Mouse (Mus musculus): ENCODE measurements around the gene Npas1. TPM values are rescaled to one million over a fixed set of nuclear protein-coding genes. Genes with fewer than 3 reads are reported as not detected.

Npas1 gene
- polyA plus RNA-seq, 1 experiment from 2014 or later = 0.12 TPM

DNA sequence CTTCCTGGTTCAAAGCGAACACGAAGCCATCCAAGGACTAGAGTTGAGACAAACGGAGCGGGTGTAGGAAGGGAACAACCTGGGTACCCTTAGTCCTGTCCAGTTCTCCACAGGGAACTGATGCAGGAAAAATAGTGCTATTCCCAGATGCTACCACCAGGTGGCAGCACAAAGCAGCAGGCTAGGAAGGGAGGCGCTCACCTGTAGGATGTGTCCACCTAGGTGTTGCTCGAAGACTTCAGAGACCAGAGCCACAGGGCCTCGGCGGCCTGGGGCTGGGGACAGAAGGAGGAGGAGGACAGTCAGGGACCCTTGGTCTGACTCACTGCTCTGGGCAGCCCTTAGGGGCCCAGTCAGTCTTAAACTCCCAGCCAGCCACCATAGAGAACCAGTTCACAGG is 12.4 kb downstream of the Npas1 start:
- Histone ChIP-seq H3K4me3 (ENCODE audit: low read depth, low read length) (no peak overlapping the region), H3K9ac (ENCODE audit: low read depth, low read length) (no peak overlapping the region), H3K27me3 (ENCODE audit: control insufficient read depth, insufficient read depth, low read depth, low read length) (peaks cover 9% of the 10 kb centered on the region; the same call in 1 of the 2 replicates), H3K4me2 (ENCODE audit: low read depth, low read length) (no peak overlapping the region), H3K36me3 (ENCODE audit: control insufficient read depth, insufficient read depth) (no peaks in the 10 kb centered on the region), H3K9me3 (replicated peaks; ENCODE audit: control insufficient read depth, low read length) (no peaks in the 10 kb centered on the region), H3K4me1 (ENCODE audit: control insufficient read depth, low read depth, low read length) (no peaks in the 10 kb centered on the region), H3K27ac (ENCODE audit: low read length) (no peak overlapping the region)
- peak; percentile 39 for ATAC-seq (ENCODE audit: low read depth)
- WGBS (ENCODE audit: insufficient replicate concordance) = 4% methylated on average over 8 of the region's 8 CpGs

DNA sequence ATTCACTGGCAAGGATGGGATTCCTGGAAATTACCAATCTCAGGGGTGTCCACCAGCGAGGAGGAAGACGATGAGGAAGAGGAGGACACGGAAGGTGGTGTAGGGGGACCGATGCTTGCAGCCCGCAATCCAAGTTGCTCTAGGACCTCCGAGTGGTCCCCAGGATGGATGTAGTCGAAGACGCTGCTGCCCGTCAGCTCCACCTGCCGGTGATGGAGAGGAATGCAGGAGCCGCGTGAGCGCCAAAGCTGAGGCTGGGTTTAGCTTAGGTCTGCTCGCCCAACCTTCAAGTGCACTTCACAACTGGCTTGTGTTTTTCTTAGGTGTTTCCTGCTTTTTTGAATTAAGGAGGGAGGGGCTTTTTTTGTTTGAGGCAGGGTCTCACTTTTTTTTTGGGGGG is 14.3 kb downstream of the Npas1 start:
- no peak for ATAC-seq (ENCODE audit: low read depth)
- Histone ChIP-seq H3K4me1 (ENCODE audit: control insufficient read depth, low read depth, low read length) (no peaks in the 10 kb centered on the region), H3K9me3 (replicated peaks; ENCODE audit: control insufficient read depth, low read length) (no peaks in the 10 kb centered on the region), H3K4me3 (ENCODE audit: low read depth, low read length) (no peak overlapping the region), H3K9ac (ENCODE audit: low read depth, low read length) (no peak overlapping the region), H3K4me2 (ENCODE audit: low read depth, low read length) (no peak overlapping the region), H3K27ac (ENCODE audit: low read length) (no peak overlapping the region), H3K27me3 (ENCODE audit: control insufficient read depth, insufficient read depth, low read depth, low read length) (peaks cover 9% of the 10 kb centered on the region; the same call in 1 of the 2 replicates), H3K36me3 (ENCODE audit: control insufficient read depth, insufficient read depth) (no peaks in the 10 kb centered on the region)
- under 1% methylated on average over 14 of the region's 14 CpGs for WGBS (ENCODE audit: insufficient replicate concordance)

DNA sequence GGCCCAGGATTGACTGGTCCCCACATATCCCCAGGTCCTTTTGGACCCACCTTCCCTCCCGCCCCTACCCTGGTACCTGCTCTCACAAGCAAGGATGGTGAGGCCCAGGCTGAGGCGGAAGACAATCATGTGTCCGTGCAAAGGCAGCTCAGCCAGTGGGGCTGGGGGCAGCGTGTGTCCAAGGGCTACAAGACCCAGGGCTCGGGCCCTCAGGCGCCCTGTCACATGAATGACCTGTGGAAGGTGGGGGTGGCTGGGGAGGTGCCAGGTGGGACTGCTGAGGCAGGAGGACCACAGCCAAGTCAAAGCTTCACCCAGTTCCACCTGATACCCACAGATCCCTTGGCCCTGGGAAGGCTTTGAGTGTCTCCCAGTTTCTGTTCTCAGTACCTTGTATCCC is 15.8 kb downstream of the Npas1 start:
- Histone ChIP-seq H3K27me3 (ENCODE audit: control insufficient read depth, insufficient read depth, low read depth, low read length) (peaks cover 9% of the 10 kb centered on the region; the same call in 1 of the 2 replicates), H3K9ac (ENCODE audit: low read depth, low read length) (no peak overlapping the region), H3K4me2 (ENCODE audit: low read depth, low read length) (no peak overlapping the region), H3K4me1 (ENCODE audit: control insufficient read depth, low read depth, low read length) (no peaks in the 10 kb centered on the region), H3K9me3 (replicated peaks; ENCODE audit: control insufficient read depth, low read length) (no peaks in the 10 kb centered on the region), H3K36me3 (ENCODE audit: control insufficient read depth, insufficient read depth) (no peaks in the 10 kb centered on the region), H3K27ac (ENCODE audit: low read length) (no peak overlapping the region), H3K4me3 (ENCODE audit: low read depth, low read length) (no peak overlapping the region)
- 66% methylated on average over 6 of the region's 6 CpGs for WGBS (ENCODE audit: insufficient replicate concordance)
- no peak for ATAC-seq (ENCODE audit: low read depth)

DNA sequence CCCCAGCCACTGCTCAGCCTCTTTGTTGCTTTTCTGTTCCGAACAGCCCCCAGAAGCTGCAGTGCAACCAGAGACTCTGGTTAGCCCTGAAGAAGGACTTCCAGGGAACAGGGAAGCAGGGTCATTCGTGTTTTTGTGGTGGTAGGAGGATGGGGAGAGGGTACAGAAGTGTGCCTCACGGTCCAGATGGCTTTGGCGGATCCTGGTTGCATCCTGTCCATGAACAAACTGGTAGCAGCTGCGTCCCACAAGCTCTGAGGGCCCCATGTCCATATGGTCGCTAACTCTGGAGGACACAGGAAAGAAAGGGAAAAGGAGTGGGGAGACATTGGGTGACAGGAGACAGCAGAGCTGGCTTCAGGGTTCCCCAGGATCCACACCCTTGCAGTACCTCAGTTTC is 16.4 kb downstream of the Npas1 start:
- WGBS (ENCODE audit: insufficient replicate concordance) = 53% methylated on average over 6 of the region's 6 CpGs
- no peak overlapping the region for H3K4me2 ChIP-seq (ENCODE audit: low read depth, low read length)
- no peak overlapping the region for H3K27ac ChIP-seq (ENCODE audit: low read length)
- no peaks in the 10 kb centered on the region for H3K36me3 ChIP-seq (ENCODE audit: control insufficient read depth, insufficient read depth)
- H3K4me3 ChIP-seq (ENCODE audit: low read depth, low read length) = no peak overlapping the region
- H3K27me3 ChIP-seq (ENCODE audit: control insufficient read depth, insufficient read depth, low read depth, low read length) = peaks cover 9% of the 10 kb centered on the region; the same call in 1 of the 2 replicates
- no peaks in the 10 kb centered on the region for H3K4me1 ChIP-seq (ENCODE audit: control insufficient read depth, low read depth, low read length)
- no peaks in the 10 kb centered on the region for H3K9me3 ChIP-seq (replicated peaks; ENCODE audit: control insufficient read depth, low read length)
- no peak for ATAC-seq (ENCODE audit: low read depth)
- no peak overlapping the region for H3K9ac ChIP-seq (ENCODE audit: low read depth, low read length)

DNA sequence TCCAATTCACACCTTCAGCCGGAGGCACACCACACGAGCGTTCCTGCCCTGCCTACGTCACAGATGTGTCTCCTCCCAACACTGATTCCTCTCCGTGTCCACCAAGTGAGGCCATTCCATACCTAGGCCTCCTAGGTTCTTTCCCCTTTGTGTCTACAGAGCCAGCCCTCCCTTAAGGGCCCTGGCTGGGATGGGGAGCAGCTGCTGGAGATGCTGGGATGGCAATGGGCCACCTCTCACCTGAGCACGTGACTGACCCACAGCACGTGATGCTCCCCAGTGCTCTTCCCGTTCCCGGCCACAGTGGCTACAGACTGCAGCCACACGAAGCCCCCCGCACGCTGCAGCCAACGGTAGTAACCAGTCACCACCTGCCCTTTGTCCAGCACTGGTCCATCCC is 17.0 kb downstream of the Npas1 start:
- Histone ChIP-seq H3K27me3 (ENCODE audit: control insufficient read depth, insufficient read depth, low read depth, low read length) (peaks cover 9% of the 10 kb centered on the region; the same call in 1 of the 2 replicates), H3K9me3 (replicated peaks; ENCODE audit: control insufficient read depth, low read length) (no peaks in the 10 kb centered on the region)

DNA sequence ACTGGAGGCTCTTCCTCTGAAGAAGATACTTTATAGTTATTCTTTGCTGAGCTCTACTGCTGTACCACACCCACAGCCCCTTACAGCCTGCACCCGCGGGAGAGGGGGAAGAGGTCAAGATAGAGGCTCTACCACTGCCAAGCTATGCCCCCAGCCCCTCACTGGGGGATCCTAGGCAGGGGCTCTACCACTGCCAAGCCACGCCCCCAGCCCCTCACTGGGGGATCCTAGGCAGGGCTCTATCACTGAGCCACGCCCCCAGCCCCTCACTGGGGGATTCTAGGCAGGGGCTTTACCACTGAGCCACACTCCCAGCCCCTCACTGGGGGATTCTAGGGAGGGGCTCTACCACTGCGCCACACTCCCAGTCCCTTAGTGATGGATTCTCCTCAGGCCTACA is 21.2 kb downstream of the Npas1 start:
- Histone ChIP-seq H3K9me3 (replicated peaks; ENCODE audit: control insufficient read depth, low read length) (no peaks in the 10 kb centered on the region), H3K4me2 (ENCODE audit: low read depth, low read length) (no peak overlapping the region), H3K27ac (ENCODE audit: low read length) (no peak overlapping the region), H3K27me3 (ENCODE audit: control insufficient read depth, insufficient read depth, low read depth, low read length) (peaks cover under 1% of the 10 kb centered on the region; the same call in 1 of the 2 replicates), H3K4me3 (ENCODE audit: low read depth, low read length) (no peak overlapping the region), H3K4me1 (ENCODE audit: control insufficient read depth, low read depth, low read length) (peaks cover 18% of the 10 kb centered on the region), H3K9ac (ENCODE audit: low read depth, low read length) (no peak overlapping the region), H3K36me3 (ENCODE audit: control insufficient read depth, insufficient read depth) (no peaks in the 10 kb centered on the region)
- no peak for ATAC-seq (ENCODE audit: low read depth)
- WGBS (ENCODE audit: insufficient replicate concordance) = 74% methylated on average over 5 of the region's 5 CpGs

More for the DNA sequence above, 17.0 kb downstream of the Npas1 start:
- Histone ChIP-seq H3K4me1 (ENCODE audit: control insufficient read depth, low read depth, low read length) (no peaks in the 10 kb centered on the region), H3K4me3 (ENCODE audit: low read depth, low read length) (no peak overlapping the region), H3K4me2 (ENCODE audit: low read depth, low read length) (no peak overlapping the region), H3K9ac (ENCODE audit: low read depth, low read length) (no peak overlapping the region), H3K27ac (ENCODE audit: low read length) (no peak overlapping the region), H3K36me3 (ENCODE audit: control insufficient read depth, insufficient read depth) (no peaks in the 10 kb centered on the region)
- WGBS (ENCODE audit: insufficient replicate concordance) = 50% methylated on average over 13 of the region's 13 CpGs
- no peak for ATAC-seq (ENCODE audit: low read depth)

DNA sequence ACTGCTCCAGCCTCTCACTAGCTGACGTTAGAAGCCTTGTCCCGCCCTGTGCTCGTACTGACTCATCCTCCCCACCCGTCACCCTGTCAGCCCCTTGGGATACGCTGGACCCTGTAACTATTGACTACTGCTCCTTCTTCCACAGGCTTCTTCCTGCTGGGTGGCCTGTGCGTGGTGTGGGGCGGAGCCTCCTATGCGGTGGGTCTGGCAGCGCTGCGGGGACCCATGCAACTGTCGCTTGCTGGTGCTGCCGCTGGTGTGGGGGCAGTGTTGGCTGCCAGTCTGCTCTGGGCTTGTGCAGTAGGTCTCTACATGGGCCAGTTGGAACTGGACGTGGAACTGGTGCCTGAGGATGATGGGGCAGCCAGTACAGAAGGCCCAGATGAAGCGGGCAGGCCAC is 22.5 kb downstream of the Npas1 start:
- no peak for ATAC-seq (ENCODE audit: low read depth)

DNA sequence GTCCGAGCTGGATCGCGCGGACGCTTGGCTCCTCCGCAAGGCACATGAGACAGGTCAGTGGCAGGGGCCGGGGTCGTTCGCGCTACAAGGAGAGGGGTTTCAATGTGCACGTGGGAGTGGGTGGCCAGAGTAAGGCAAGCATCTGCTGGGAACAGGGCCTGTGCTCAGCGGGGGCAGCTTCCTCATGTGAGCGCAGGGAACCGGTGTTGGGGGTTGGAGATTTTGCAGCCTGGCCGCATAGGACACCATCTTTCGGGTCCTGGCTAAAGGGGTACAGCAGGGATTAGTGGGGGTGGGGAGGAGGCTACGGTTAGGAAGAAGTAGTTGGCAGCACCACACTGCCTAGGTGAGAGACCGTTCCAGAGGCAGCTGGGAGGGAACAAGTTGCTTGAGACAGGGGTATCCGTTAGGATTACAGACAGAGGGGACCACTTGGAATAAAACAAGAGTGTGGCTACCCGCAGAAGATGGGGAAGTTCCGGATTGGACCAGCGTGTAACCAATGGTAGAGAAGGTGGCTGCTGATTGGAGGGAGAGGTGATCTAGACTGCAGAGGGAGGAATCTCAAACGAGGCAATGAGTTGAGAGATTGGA is 24.3 kb downstream of the Npas1 start:
- H3K9ac ChIP-seq (ENCODE audit: low read depth, low read length) = peak overlapping the region; percentile 83
- H3K27ac ChIP-seq (ENCODE audit: low read length) = peak overlapping the region; percentile 66
- ATAC-seq (ENCODE audit: low read depth) = peak; percentile 22

More for the DNA sequence above, 22.5 kb downstream of the Npas1 start:
- 80% methylated on average over 14 of the region's 14 CpGs for WGBS (ENCODE audit: insufficient replicate concordance)
- H3K27me3 ChIP-seq (ENCODE audit: control insufficient read depth, insufficient read depth, low read depth, low read length) = no peaks in the 10 kb centered on the region
- no peak overlapping the region for H3K9ac ChIP-seq (ENCODE audit: low read depth, low read length)
- H3K4me3 ChIP-seq (ENCODE audit: low read depth, low read length) = no peak overlapping the region
- no peaks in the 10 kb centered on the region for H3K36me3 ChIP-seq (ENCODE audit: control insufficient read depth, insufficient read depth)
- H3K4me1 ChIP-seq (ENCODE audit: control insufficient read depth, low read depth, low read length) = peaks cover 18% of the 10 kb centered on the region
- H3K9me3 ChIP-seq (replicated peaks; ENCODE audit: control insufficient read depth, low read length) = no peaks in the 10 kb centered on the region
- no peak overlapping the region for H3K27ac ChIP-seq (ENCODE audit: low read length)
- no peak overlapping the region for H3K4me2 ChIP-seq (ENCODE audit: low read depth, low read length)

DNA sequence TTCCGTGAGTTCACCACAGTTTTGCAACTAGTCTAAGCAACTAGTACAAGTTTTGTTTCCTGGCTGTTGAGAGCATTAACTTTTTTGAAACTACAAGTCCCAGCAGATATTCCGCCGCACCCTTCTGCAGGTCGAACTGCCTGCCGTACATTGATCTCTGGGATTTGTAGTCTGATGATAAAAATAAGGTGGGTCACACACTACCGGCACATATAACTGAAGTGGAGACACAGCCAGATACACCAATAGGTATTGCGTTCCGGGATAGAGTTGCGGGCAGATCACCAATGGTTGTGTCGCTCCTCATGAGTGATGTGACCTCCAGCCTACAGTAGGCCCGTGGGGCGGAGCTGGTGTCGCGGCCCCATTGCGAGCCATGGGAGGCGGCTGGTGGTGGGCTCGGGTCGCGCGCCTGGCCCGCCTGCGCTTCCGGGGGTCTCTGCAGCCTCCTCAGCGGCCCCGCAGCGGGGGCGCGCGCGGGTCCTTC is 24.9 kb downstream of the Npas1 start, which contains the start of gene Tmem160:
Tmem160 (plus strand) TSS at position 193 of the 487 bp plus-strand sequence.
- Histone ChIP-seq H3K4me3 (ENCODE audit: low read depth, low read length) (peak within 1 kb of the TSS; percentile 86), H3K27me3 (ENCODE audit: control insufficient read depth, insufficient read depth, low read depth, low read length) (no peaks in the 10 kb centered on the region), H3K4me1 (ENCODE audit: control insufficient read depth, low read depth, low read length) (peaks cover 18% of the 10 kb centered on the region), H3K9me3 (replicated peaks; ENCODE audit: control insufficient read depth, low read length) (no peaks in the 10 kb centered on the region), H3K4me2 (ENCODE audit: low read depth, low read length) (peak within 1 kb of the TSS; percentile 97), H3K36me3 (ENCODE audit: control insufficient read depth, insufficient read depth) (no peaks in the 10 kb centered on the region), H3K27ac (ENCODE audit: low read length) (peak within 1 kb of the TSS; percentile 66), H3K9ac (ENCODE audit: low read depth, low read length) (peak within 1 kb of the TSS; percentile 83)
- ATAC-seq (ENCODE audit: low read depth) = peak; percentile 99
- WGBS (ENCODE audit: insufficient replicate concordance) = under 1% methylated on average over 30 of the region's 30 CpGs

More for the DNA sequence above, 24.3 kb downstream of the Npas1 start:
- Histone ChIP-seq H3K4me3 (ENCODE audit: low read depth, low read length) (peak overlapping the region; percentile 86), H3K27me3 (ENCODE audit: control insufficient read depth, insufficient read depth, low read depth, low read length) (no peaks in the 10 kb centered on the region), H3K4me1 (ENCODE audit: control insufficient read depth, low read depth, low read length) (peaks cover 18% of the 10 kb centered on the region), H3K9me3 (replicated peaks; ENCODE audit: control insufficient read depth, low read length) (no peaks in the 10 kb centered on the region), H3K36me3 (ENCODE audit: control insufficient read depth, insufficient read depth) (no peaks in the 10 kb centered on the region), H3K4me2 (ENCODE audit: low read depth, low read length) (peak overlapping the region; percentile 97)
- under 1% methylated on average over 23 of the region's 23 CpGs for WGBS (ENCODE audit: insufficient replicate concordance)
